Mouse (Mus musculus) heart, embryonic 15.5 days (tissue): ENCODE results near the gene Dcakd. TPM values are rescaled to one million over a fixed set of nuclear protein-coding genes. Genes with fewer than 3 reads are reported as not detected.
A peak's percentile ranks its signal among the peaks of the same experiment; 100 is the strongest.

Source experiments
- ATAC-seq: fragments of 200-750 bp; cut with Nextera tagmentation; replicated peaks from 2 replicates; pipeline ENCODE4 v1.8.0; 2017; ENCODE audit warnings: low read depth, moderate TSS enrichment; ENCODE audit not compliant: insufficient number of reproducible peaks, insufficient read depth, low FRiP score
- H3K27ac ChIP-seq: fragments of 300-500 bp; sonication (generic); 2 replicates; pipeline ENCODE4 v1.5.1; 2015; ENCODE audit warnings: mild to moderate bottlenecking, inconsistent platforms
- H3K27me3 ChIP-seq: fragments of 300-500 bp; sonication (generic); 2 replicates; pipeline ENCODE4 v1.6.1; 2015; ENCODE audit warnings: inconsistent platforms
- H3K36me3 ChIP-seq: fragments of 300-500 bp; sonication (generic); 2 replicates; pipeline ENCODE4 v1.6.1; 2015; ENCODE audit warnings: mild to moderate bottlenecking, inconsistent platforms
- H3K4me1 ChIP-seq: fragments of 300-500 bp; sonication (generic); replicated peaks from 2 replicates; pipeline ENCODE4 v1.6.1; 2015; ENCODE audit warnings: inconsistent platforms
- H3K4me2 ChIP-seq: fragments of 300-500 bp; sonication (generic); 2 replicates; pipeline ENCODE4 v1.6.1; 2015; ENCODE audit warnings: inconsistent platforms, mild to moderate bottlenecking, moderate library complexity
- H3K4me3 ChIP-seq: fragments of 300-500 bp; sonication (generic); 2 replicates; pipeline ENCODE4 v1.5.1; 2015; ENCODE audit warnings: mild to moderate bottlenecking, inconsistent platforms
- H3K9ac ChIP-seq: fragments of 300-500 bp; sonication (generic); 2 replicates; pipeline ENCODE4 v1.6.1; 2015; ENCODE audit warnings: mild to moderate bottlenecking, inconsistent platforms
- H3K9me3 ChIP-seq: fragments of 300-500 bp; sonication (generic); replicated peaks from 2 replicates; pipeline ENCODE4 v1.6.1; 2016; ENCODE audit warnings: inconsistent platforms
- WGBS: fragments of 180-500 bp; shearing (Covaris S2); methylation state at CpG from one replicate; pipeline ENCODE4 v1.1.7; 2015; ENCODE audit warnings: mixed read lengths; 5-methylcytosine and 5-hydroxymethylcytosine counted together
- polyA plus RNA-seq: library from polyadenylated mRNA; unstranded; fragments of >200 nt; fragmentation: Nextera tagmentation; extraction: Ambion mirVana; gene quantifications from 2 replicates; pipeline ENCODE4 v1.2.1, GENCODE M21; 2015

The Dcakd gene
- polyA plus RNA-seq, 1 experiment from 2014 or later = 64.8 TPM

GRCm38 (mm10) chr11:103018860-103019259 is 9.3 kb downstream of the Dcakd start:
- Histone ChIP-seq H3K4me3 (no peak overlapping the region), H3K9ac (no peak overlapping the region), H3K9me3 (no peaks in the 10 kb centered on the region), H3K4me1 (peaks cover 17% of the 10 kb centered on the region), H3K27ac (no peak overlapping the region), H3K27me3 (no peaks in the 10 kb centered on the region), H3K36me3 (peaks cover 8% of the 10 kb centered on the region; the same call in 1 of the 2 replicates), H3K4me2 (no peak overlapping the region)
- WGBS = 66% methylated on average over 6 of the region's 6 CpGs
- ATAC-seq = no peak

GRCm38 (mm10) chr11:103017661-103018060 is 10.5 kb downstream of the Dcakd start:
- H3K4me3 ChIP-seq = no peak overlapping the region
- H3K36me3 ChIP-seq = peaks cover 8% of the 10 kb centered on the region; the same call in 1 of the 2 replicates
- no peak overlapping the region for H3K9ac ChIP-seq
- no peaks in the 10 kb centered on the region for H3K27me3 ChIP-seq
- H3K4me1 ChIP-seq = peaks cover 17% of the 10 kb centered on the region
- no peak for ATAC-seq
- no peaks in the 10 kb centered on the region for H3K9me3 ChIP-seq
- H3K4me2 ChIP-seq = no peak overlapping the region
- no peak overlapping the region for H3K27ac ChIP-seq
- 71% methylated on average over 9 of the region's 9 CpGs for WGBS

GRCm38 (mm10) chr11:103016930-103017329 is 11.2 kb downstream of the Dcakd start:
- Histone ChIP-seq H3K27ac (peak overlapping the region; percentile 88), H3K4me3 (peak overlapping the region; percentile 84), H3K9ac (peak overlapping the region; percentile 78), H3K9me3 (no peaks in the 10 kb centered on the region), H3K27me3 (no peaks in the 10 kb centered on the region), H3K36me3 (peaks cover 8% of the 10 kb centered on the region; the same call in 1 of the 2 replicates), H3K4me2 (peak overlapping the region; percentile 59), H3K4me1 (peaks cover 17% of the 10 kb centered on the region)
- WGBS = under 1% methylated on average over 41 of the region's 41 CpGs
- ATAC-seq = peak; percentile 97

- 45% methylated on average over 27 of the region's 27 CpGs for WGBS
- peaks cover 5% of the 10 kb centered on the region; the same call in 1 of the 2 replicates for H3K36me3 ChIP-seq
- H3K27me3 ChIP-seq = no peaks in the 10 kb centered on the region
- H3K27ac ChIP-seq = peak overlapping the region; percentile 88
- peak overlapping the region; percentile 84 for H3K4me3 ChIP-seq
- no peak for ATAC-seq
- H3K4me1 ChIP-seq = peaks cover 16% of the 10 kb centered on the region
- H3K9me3 ChIP-seq = no peaks in the 10 kb centered on the region
- H3K9ac ChIP-seq = peak overlapping the region; percentile 78
- H3K4me2 ChIP-seq = peak overlapping the region; percentile 59
Measured at GRCm38 (mm10) chr11:103015881-103016825, 12.0 kb downstream of the Dcakd start.

GRCm38 (mm10) chr11:103011206-103011497 is 17.0 kb downstream of the Dcakd start:
- Histone ChIP-seq H3K4me3 (no peak overlapping the region), H3K36me3 (no peaks in the 10 kb centered on the region), H3K9me3 (no peaks in the 10 kb centered on the region), H3K4me2 (no peak overlapping the region), H3K27ac (no peak overlapping the region), H3K9ac (no peak overlapping the region), H3K4me1 (peaks cover 35% of the 10 kb centered on the region), H3K27me3 (no peaks in the 10 kb centered on the region)
- no peak for ATAC-seq
- 83% methylated on average over 2 of the region's 2 CpGs for WGBS

GRCm38 (mm10) chr11:103010454-103011205 is 17.5 kb downstream of the Dcakd start:
- no peaks in the 10 kb centered on the region for H3K9me3 ChIP-seq
- H3K36me3 ChIP-seq = no peaks in the 10 kb centered on the region
- no peak overlapping the region for H3K9ac ChIP-seq
- H3K4me3 ChIP-seq = no peak overlapping the region
- peaks cover 30% of the 10 kb centered on the region for H3K4me1 ChIP-seq
- no peak for ATAC-seq
- no peak overlapping the region for H3K27ac ChIP-seq
- H3K4me2 ChIP-seq = no peak overlapping the region
- WGBS = 76% methylated on average over 13 of the region's 13 CpGs
- H3K27me3 ChIP-seq = no peaks in the 10 kb centered on the region

GRCm38 (mm10) chr11:103009208-103009607 is 18.9 kb downstream of the Dcakd start:
- H3K9ac ChIP-seq = no peak overlapping the region
- H3K9me3 ChIP-seq = no peaks in the 10 kb centered on the region
- no peaks in the 10 kb centered on the region for H3K27me3 ChIP-seq
- no peak overlapping the region for H3K4me2 ChIP-seq
- peaks cover 30% of the 10 kb centered on the region for H3K4me1 ChIP-seq
- H3K27ac ChIP-seq = no peak overlapping the region
- no peak overlapping the region for H3K4me3 ChIP-seq
- ATAC-seq = no peak
- H3K36me3 ChIP-seq = no peaks in the 10 kb centered on the region
- WGBS = 91% methylated on average over 8 of the region's 8 CpGs

GRCm38 (mm10) chr11:103008558-103008957 is 19.6 kb downstream of the Dcakd start:
- no peak overlapping the region for H3K4me3 ChIP-seq
- no peak overlapping the region for H3K9ac ChIP-seq
- no peak overlapping the region for H3K4me2 ChIP-seq
- H3K4me1 ChIP-seq = peaks cover 30% of the 10 kb centered on the region
- WGBS = 78% methylated on average over 7 of the region's 7 CpGs
- H3K27ac ChIP-seq = no peak overlapping the region
- no peaks in the 10 kb centered on the region for H3K9me3 ChIP-seq
- no peaks in the 10 kb centered on the region for H3K27me3 ChIP-seq
- ATAC-seq = no peak
- H3K36me3 ChIP-seq = no peaks in the 10 kb centered on the region

GRCm38 (mm10) chr11:103007001-103007340 is 21.2 kb downstream of the Dcakd start:
- no peak overlapping the region for H3K27ac ChIP-seq
- H3K4me1 ChIP-seq = peaks cover 36% of the 10 kb centered on the region
- H3K9me3 ChIP-seq = no peaks in the 10 kb centered on the region
- no peaks in the 10 kb centered on the region for H3K36me3 ChIP-seq
- no peak overlapping the region for H3K4me2 ChIP-seq
- no peak overlapping the region for H3K9ac ChIP-seq
- no peak overlapping the region for H3K4me3 ChIP-seq
- H3K27me3 ChIP-seq = no peaks in the 10 kb centered on the region
- 69% methylated on average over 6 of the region's 6 CpGs for WGBS
- no peak for ATAC-seq

- no peak overlapping the region for H3K27ac ChIP-seq
Measured at GRCm38 (mm10) chr11:103006286-103007000, 21.7 kb downstream of the Dcakd start.

More at GRCm38 (mm10) chr11:103006286-103007000, 21.7 kb downstream of the Dcakd start:
- WGBS = 86% methylated on average over 7 of the region's 7 CpGs
- no peaks in the 10 kb centered on the region for H3K9me3 ChIP-seq
- no peak overlapping the region for H3K9ac ChIP-seq
- ATAC-seq = no peak
- peaks cover 36% of the 10 kb centered on the region for H3K4me1 ChIP-seq
- no peak overlapping the region for H3K4me2 ChIP-seq
- no peaks in the 10 kb centered on the region for H3K27me3 ChIP-seq
- H3K4me3 ChIP-seq = no peak overlapping the region
- H3K36me3 ChIP-seq = no peaks in the 10 kb centered on the region
